Mouse (Mus musculus) lung, postnatal 14 days (tissue): ENCODE results near the gene Bcas1.

Source experiments
- DNase-seq: peaks from one replicate; pipeline ENCODE4 v3.0.0; 2021

Bcas1 gene

DNA sequence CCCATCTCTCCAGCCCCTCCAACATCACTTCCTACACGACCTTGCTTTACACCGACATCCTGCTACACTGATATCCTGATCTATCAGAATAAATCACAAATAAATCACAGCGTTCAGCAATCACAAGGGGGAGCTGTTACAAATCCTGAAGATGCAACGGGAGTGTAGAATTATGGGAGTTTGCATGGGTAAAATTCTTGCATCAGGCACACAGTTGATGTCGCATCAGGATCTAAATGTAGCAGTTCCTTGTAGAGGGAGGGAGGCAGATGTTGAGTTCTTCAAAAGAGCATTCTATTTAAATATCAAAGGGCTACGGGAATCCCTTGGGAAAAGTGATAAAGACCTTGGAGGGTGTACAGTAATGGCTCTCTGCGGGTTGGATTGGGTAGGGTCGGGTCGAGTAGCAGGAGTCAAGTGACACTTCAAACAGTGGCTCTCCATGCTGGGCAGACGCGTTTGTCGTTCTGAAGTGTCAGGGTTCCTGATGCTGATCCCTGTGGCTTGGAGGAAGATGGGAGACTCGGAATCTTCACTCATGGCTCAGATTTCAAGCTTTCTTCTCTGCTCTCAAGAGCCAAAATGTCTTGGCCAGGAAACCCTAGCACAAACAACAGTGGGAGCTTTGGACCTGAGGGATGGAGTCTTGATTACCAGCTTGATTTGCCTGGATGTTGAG, 16.0 kb downstream of the Bcas1 start:
- DNase-seq = no peak

DNA sequence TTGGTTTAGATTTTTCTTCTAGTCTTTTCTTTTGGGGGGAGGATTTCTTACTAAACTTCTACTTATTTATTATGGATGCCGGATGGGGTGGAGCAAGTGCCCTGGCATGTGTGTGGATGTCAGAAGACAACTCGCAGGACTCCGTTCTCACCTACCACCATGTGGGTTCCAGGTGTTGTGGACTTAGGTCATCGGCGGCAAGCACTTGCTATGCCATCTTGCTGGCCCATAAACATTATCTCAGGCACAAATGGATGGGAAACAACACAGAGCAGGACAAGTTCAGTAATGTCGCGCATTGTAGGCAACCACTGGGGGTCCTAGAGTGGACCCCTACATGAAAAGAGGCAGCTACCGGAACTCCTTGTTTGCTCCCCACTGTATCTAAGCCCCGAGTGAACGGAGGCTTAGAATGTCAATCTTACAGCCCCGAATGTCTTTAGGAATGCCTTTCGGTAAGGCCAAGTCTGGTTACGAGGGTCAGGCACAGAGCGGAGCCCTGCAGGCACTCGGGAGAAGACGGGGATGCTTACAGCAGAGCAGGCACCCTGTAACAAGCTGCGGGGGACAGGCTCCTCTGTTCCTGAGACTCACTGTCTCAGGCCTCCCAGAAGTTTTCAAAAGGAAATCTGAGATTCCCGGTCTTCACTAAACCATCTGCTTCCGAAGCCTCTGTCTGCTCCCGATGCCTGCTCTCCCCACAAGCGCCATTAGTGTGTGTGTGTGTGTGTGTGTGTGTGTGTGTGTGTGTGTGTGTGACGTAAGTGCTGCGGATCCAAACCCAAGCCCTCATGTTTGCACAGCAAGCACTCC, 16.8 kb downstream of the Bcas1 start:
- DNase-seq = no peak

GRCm38 (mm10) chr2:170406438-170406837, 21.2 kb downstream of the Bcas1 start:
- DNase-seq = no peak

DNA sequence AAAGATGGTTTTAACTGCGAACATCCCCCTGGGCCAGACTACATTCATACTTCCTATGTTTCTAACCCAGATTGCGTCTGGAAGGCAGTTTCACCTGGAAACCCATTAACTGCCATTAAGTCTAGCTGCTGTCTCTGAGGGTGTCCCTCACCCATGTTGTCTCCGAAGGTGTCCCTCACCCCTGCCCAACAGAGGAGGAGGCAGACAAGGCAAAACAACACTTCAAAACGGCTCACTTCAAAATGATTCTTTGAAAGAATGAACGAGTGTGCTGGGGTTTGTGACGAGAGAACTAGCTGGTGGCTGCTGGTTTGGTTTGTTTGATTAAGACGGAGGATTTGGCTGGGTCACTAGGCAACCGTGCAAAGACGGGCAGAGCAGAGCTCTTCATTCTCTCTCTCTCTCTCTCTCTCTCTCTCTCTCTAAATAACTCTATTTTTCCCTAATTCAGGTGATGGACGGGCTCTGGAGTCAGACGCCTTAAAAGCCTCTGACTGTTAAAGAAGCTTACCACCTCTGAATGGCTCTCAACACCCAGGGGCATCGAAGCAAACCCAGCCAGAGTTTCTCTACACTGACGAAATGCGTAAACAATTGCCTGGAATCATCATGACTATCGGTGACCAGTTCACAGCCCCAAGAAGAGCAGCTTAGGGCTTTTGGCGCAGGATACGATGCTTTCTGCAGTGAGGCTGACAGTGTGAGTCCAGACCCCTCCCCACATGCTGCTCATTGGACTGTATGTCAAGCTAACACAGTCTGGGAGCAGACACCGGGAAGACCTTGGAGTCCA, 22.7 kb downstream of the Bcas1 start:
- no peak for DNase-seq

GRCm38 (mm10) chr2:170403666-170404385, 23.8 kb downstream of the Bcas1 start:
- no peak for DNase-seq

GRCm38 (mm10) chr2:170401211-170401799, 26.3 kb downstream of the Bcas1 start:
- DNase-seq = peak; percentile 75

- DNase-seq = no peak
Observed at GRCm38 (mm10) chr2:170400666-170401065, 27.0 kb downstream of the Bcas1 start.

DNA sequence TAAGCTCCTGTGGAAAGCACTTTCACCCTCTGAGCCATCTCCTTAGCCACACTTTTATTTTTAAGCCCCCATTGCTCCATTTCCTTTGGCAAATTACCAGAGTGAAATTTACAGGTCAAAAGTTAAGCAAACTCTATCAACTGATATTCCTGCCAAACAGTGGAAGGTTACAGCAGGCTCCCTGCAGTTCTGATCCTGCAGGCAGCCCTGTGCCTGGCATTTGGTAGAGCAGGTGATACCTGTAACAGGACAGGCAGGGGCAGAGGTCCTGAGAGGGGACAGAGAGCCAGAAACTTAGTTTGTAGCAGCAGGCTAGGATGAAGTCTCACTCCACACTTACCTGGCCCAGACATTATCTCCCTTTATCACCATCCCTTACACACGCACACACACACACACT, 35.7 kb downstream of the Bcas1 start:
- DNase-seq = no peak

DNA sequence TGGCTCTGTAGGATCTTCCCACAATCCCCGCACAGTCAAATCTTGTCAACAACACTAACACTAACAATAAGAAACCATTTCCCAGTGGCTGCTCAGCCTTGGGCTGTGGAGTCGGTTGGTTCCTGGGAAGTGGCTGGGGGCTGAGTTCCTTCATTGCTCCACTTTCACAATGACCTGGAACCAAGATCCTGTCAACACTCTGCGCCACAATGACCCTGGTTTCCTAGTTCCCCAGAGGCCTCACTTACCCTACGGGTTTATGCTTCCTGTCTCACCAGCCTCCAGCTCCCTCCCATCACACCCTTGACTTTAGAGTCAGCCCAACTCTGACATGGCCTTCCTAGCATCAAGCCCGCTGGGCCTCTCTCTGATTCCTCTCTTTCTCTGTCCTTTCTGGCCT, 39.3 kb downstream of the Bcas1 start:
- DNase-seq = no peak

GRCm38 (mm10) chr2:170385556-170385955, 42.1 kb downstream of the Bcas1 start:
- DNase-seq = no peak

- DNase-seq = peak; percentile 9
Observed at GRCm38 (mm10) chr2:170384770-170385169, 42.9 kb downstream of the Bcas1 start.

DNA sequence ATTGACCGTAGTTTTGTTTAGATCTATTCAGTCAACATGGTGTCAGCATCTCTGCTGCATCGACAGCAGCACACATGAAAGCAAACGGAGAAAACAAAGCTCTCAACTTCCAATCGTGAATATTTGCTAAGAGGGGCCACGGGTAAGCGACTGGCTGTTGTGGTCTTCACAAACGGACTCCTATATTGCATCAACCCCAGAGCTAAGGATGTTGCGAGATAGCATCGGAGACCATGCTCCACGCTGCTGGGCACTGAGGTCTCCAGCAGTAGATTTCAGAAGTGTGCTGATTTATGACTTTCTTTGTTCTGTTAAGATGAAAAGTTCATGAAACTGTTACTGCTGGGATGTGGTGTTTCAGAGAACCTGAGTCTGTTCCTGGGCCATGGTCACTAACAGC, 54.3 kb downstream of the Bcas1 start:
- no peak for DNase-seq

DNA sequence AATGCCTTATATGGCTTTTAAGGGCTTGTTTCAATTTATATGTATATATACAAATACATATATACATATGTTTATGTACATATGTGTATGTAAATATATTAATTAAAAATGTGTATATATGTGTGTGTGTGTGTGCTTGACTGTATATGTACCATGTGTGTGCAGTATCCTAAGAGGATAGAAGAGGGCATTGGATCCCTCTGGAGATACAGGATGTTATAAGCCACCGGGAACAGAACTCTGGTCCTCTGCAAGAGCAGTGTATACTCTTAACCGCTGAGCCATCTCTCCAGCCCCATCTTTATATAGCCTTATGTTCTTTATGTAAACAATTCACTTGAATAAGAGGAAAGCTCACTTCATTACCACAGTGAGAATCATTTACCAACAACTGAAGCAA, 62.0 kb downstream of the Bcas1 start:
- no peak for DNase-seq

GRCm38 (mm10) chr2:170365271-170365670, 62.4 kb downstream of the Bcas1 start:
- DNase-seq = no peak

DNA sequence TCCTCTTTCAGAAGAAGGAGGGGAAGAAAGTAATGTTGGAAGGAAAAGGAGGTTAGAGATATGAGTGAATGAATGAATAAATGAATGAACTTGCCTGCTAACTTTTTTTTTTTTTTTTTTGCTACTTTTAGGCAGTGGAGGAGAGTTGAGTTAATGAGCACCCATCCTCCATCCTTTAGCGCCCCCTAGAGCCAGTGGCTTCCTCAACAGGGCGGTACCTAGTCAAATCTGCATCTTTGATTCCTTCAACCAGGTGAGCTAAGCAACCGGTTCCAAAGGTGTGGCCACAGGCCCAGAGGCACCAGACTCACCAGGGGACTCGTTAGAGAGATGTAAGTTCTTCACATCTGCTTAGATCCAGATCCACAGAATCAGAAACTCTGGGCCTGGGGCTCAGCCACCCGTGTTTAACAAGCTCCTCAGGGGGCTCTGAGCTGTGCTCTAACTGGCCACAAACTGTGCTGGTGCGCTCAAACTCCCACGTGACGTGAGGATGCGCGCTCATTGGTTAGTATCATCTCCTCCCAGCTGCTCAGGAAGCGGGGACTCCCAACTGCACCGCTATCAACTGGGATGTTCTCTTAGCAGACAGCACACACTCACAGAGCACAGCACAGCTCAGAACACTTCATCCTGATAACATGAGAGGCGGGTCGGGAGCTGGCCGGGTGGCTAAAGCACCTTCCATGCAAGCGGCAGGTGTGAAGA, 70.8 kb downstream of the Bcas1 start:
- DNase-seq = peak; percentile 46

DNA sequence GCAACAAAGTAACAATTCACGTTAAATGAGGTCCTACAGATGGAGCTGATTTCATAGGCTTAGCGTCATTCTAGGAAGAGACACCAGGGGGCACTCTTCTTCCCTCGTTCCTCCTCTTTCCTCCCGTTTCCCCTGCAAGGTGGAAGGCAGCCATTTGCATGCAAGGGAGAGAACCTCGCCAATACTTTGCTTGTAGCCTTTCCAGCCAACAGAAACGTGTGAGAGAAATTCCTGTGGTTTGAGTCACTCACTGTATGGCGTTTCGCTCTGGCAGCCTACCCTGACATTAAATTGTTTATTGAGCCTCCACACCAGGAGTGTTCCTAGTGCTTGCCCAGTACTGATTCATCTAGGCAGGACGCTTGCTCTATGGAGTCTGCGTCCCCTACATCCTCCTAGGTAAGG, 72.7 kb downstream of the Bcas1 start:
- peak; percentile 85 for DNase-seq

- no peak for DNase-seq
Observed at GRCm38 (mm10) chr2:170352273-170352672, 75.4 kb downstream of the Bcas1 start.

DNA sequence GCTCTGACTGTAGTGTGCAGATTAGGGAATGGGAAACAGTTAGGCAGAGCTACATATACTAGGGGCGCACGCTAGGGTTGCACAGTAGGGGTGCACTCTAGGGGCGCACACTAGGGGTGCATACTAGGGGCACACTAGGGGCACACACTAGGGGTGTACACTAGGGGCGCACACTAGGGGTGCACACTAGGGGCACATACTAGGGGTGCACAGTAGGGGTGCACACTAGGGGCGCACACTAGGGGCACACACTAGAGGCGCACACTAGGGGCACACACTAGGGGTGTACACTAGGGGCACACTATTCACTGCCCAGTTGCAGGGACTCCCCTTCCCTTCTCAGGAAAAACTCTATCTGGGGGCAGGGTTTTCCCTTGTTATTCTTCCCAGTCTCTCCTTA, 75.8 kb downstream of the Bcas1 start:
- DNase-seq = no peak

GRCm38 (mm10) chr2:170349784-170350183, 77.9 kb downstream of the Bcas1 start:
- DNase-seq = no peak

- DNase-seq = no peak
Observed at GRCm38 (mm10) chr2:170349096-170349495, 78.5 kb downstream of the Bcas1 start.

- DNase-seq = peak; percentile 74
Observed at GRCm38 (mm10) chr2:170347131-170347765, 80.4 kb downstream of the Bcas1 start.
